Mouse (Mus musculus): ENCODE data around the gene Gabrb1. TPM values are rescaled to one million over a fixed set of nuclear protein-coding genes. Genes with fewer than 3 reads are reported as not detected.
"Not testable (repeated sequence)": the region's sequence is repeated elsewhere in the genome, so short reads cannot be mapped to it uniquely, and the experiment has no call there.

The Gabrb1 gene
- polyA plus RNA-seq, 1 experiment from 2014 or later = 0.43 TPM

GRCm38 (mm10) chr5:72155686-72156085 is 497.8 kb downstream of the Gabrb1 start:
- 83% methylated on average over 3 of the region's 3 CpGs for WGBS
- H3K27me3 ChIP-seq (replicated peaks; ENCODE audit: control insufficient read depth, insufficient read depth, low read length) = not testable (repeated sequence)

GRCm38 (mm10) chr5:72156598-72156997 is 498.7 kb downstream of the Gabrb1 start:
- Histone ChIP-seq H3K4me2 (ENCODE audit: low read length) (no peak overlapping the region), H3K9ac (ENCODE audit: low read length) (no peak overlapping the region), H3K4me3 (ENCODE audit: low read depth, low read length) (no peak overlapping the region), H3K9me3 (ENCODE audit: control insufficient read depth, low read length) (no peaks in the 10 kb centered on the region), H3K27ac (ENCODE audit: low read depth) (no peak overlapping the region), H3K36me3 (ENCODE audit: control insufficient read depth, insufficient read depth, low read length) (peaks cover 36% of the 10 kb centered on the region), H3K4me1 (replicated peaks; ENCODE audit: control insufficient read depth, insufficient read depth, low read length) (no peaks in the 10 kb centered on the region), H3K27me3 (replicated peaks; ENCODE audit: control insufficient read depth, insufficient read depth, low read length) (no peaks in the 10 kb centered on the region)
- WGBS = 61% methylated on average over 5 of the region's 5 CpGs
- DNase-seq (ENCODE audit: low spot score) (no peak), ATAC-seq (replicated peaks; ENCODE audit: low FRiP score, low TSS enrichment, low read depth) (peak; percentile 61; the same call in 1 of the 2 replicates)

More at GRCm38 (mm10) chr5:72155686-72156085, 497.8 kb downstream of the Gabrb1 start:
- not testable (repeated sequence) for H3K4me3 ChIP-seq (ENCODE audit: low read depth, low read length); H3K4me1 ChIP-seq (replicated peaks; ENCODE audit: control insufficient read depth, insufficient read depth, low read length); H3K9ac ChIP-seq (ENCODE audit: low read length); ATAC-seq (replicated peaks; ENCODE audit: low FRiP score, low TSS enrichment, low read depth); H3K9me3 ChIP-seq (ENCODE audit: control insufficient read depth, low read length); H3K4me2 ChIP-seq (ENCODE audit: low read length); H3K27ac ChIP-seq (ENCODE audit: low read depth); DNase-seq (ENCODE audit: low spot score)
- H3K36me3 ChIP-seq (ENCODE audit: control insufficient read depth, insufficient read depth, low read length) = peaks cover 26% of the 10 kb centered on the region

- DNase-seq (ENCODE audit: low spot score) (no peak), ATAC-seq (replicated peaks; ENCODE audit: low FRiP score, low TSS enrichment, low read depth) (no peak)
- H3K27ac ChIP-seq (ENCODE audit: low read depth) = no peak overlapping the region
- H3K9ac ChIP-seq (ENCODE audit: low read length) = no peak overlapping the region
- H3K4me1 ChIP-seq (replicated peaks; ENCODE audit: control insufficient read depth, insufficient read depth, low read length) = no peaks in the 10 kb centered on the region
- H3K4me2 ChIP-seq (ENCODE audit: low read length) = no peak overlapping the region
- 93% methylated on average over 12 of the region's 12 CpGs for WGBS
- no peak overlapping the region for H3K4me3 ChIP-seq (ENCODE audit: low read depth, low read length)
- no peaks in the 10 kb centered on the region for H3K9me3 ChIP-seq (ENCODE audit: control insufficient read depth, low read length)
- no peaks in the 10 kb centered on the region for H3K27me3 ChIP-seq (replicated peaks; ENCODE audit: control insufficient read depth, insufficient read depth, low read length)
- H3K36me3 ChIP-seq (ENCODE audit: control insufficient read depth, insufficient read depth, low read length) = peaks cover 44% of the 10 kb centered on the region
Measured at GRCm38 (mm10) chr5:72158667-72159066, 500.8 kb downstream of the Gabrb1 start.

DNA sequence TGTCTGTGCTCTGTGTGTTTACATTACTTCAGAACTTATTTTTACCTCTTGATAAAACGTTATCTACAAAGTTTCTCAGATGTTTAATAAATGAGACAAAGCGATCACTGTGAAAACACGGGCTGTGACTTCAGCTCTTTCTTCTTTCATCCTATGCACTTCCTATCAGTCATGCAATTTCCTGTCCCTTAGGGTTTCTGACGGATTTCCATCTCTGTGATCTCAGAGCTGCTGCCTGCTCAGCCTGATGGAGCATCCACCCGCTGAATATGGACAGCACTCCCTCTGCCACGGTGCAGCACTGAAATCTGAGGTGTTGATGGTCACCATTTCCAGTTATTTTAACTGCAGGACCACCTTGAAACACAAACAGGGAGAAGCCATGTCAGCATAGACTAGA is 501.6 kb downstream of the Gabrb1 start:
- Histone ChIP-seq H3K4me2 (ENCODE audit: low read length) (no peak overlapping the region), H3K4me1 (replicated peaks; ENCODE audit: control insufficient read depth, insufficient read depth, low read length) (peaks cover 4% of the 10 kb centered on the region; the same call in 1 of the 2 replicates), H3K9me3 (ENCODE audit: control insufficient read depth, low read length) (no peaks in the 10 kb centered on the region), H3K27me3 (replicated peaks; ENCODE audit: control insufficient read depth, insufficient read depth, low read length) (no peaks in the 10 kb centered on the region), H3K27ac (ENCODE audit: low read depth) (no peak overlapping the region), H3K9ac (ENCODE audit: low read length) (no peak overlapping the region), H3K4me3 (ENCODE audit: low read depth, low read length) (no peak overlapping the region), H3K36me3 (ENCODE audit: control insufficient read depth, insufficient read depth, low read length) (peaks cover 48% of the 10 kb centered on the region)
- 80% methylated on average over 6 of the region's 6 CpGs for WGBS
- no peak for ATAC-seq (replicated peaks; ENCODE audit: low FRiP score, low TSS enrichment, low read depth)
- no peak for DNase-seq (ENCODE audit: low spot score)

- Histone ChIP-seq H3K9ac (ENCODE audit: low read length) (no peak overlapping the region), H3K4me2 (ENCODE audit: low read length) (no peak overlapping the region), H3K36me3 (ENCODE audit: control insufficient read depth, insufficient read depth, low read length) (peaks cover 54% of the 10 kb centered on the region), H3K4me3 (ENCODE audit: low read depth, low read length) (no peak overlapping the region), H3K27ac (ENCODE audit: low read depth) (no peak overlapping the region), H3K9me3 (ENCODE audit: control insufficient read depth, low read length) (no peaks in the 10 kb centered on the region), H3K27me3 (replicated peaks; ENCODE audit: control insufficient read depth, insufficient read depth, low read length) (no peaks in the 10 kb centered on the region), H3K4me1 (replicated peaks; ENCODE audit: control insufficient read depth, insufficient read depth, low read length) (peaks cover 10% of the 10 kb centered on the region; the same call in 1 of the 2 replicates)
- WGBS = 90% methylated on average over 11 of the region's 11 CpGs
- DNase-seq (ENCODE audit: low spot score) (no peak), ATAC-seq (replicated peaks; ENCODE audit: low FRiP score, low TSS enrichment, low read depth) (no peak)
Measured at GRCm38 (mm10) chr5:72160781-72161485, 503.0 kb downstream of the Gabrb1 start.

GRCm38 (mm10) chr5:72162855-72163254 is 504.9 kb downstream of the Gabrb1 start:
- no peak for DNase-seq (ENCODE audit: low spot score)
- peaks cover 51% of the 10 kb centered on the region for H3K36me3 ChIP-seq (ENCODE audit: control insufficient read depth, insufficient read depth, low read length)
- 80% methylated on average over 5 of the region's 5 CpGs for WGBS

GRCm38 (mm10) chr5:72164386-72164785 is 506.5 kb downstream of the Gabrb1 start:
- no peak for DNase-seq (ENCODE audit: low spot score)
- 35% methylated on average over 7 of the region's 7 CpGs for WGBS
- H3K4me1 ChIP-seq (replicated peaks; ENCODE audit: control insufficient read depth, insufficient read depth, low read length) = peaks cover 17% of the 10 kb centered on the region
- no peaks in the 10 kb centered on the region for H3K9me3 ChIP-seq (ENCODE audit: control insufficient read depth, low read length)
- no peak for ATAC-seq (replicated peaks; ENCODE audit: low FRiP score, low TSS enrichment, low read depth)
- peaks cover 39% of the 10 kb centered on the region for H3K36me3 ChIP-seq (ENCODE audit: control insufficient read depth, insufficient read depth, low read length)
- no peak overlapping the region for H3K9ac ChIP-seq (ENCODE audit: low read length)
- H3K4me2 ChIP-seq (ENCODE audit: low read length) = no peak overlapping the region
- no peaks in the 10 kb centered on the region for H3K27me3 ChIP-seq (replicated peaks; ENCODE audit: control insufficient read depth, insufficient read depth, low read length)
- H3K27ac ChIP-seq (ENCODE audit: low read depth) = no peak overlapping the region
- no peak overlapping the region for H3K4me3 ChIP-seq (ENCODE audit: low read depth, low read length)

More at GRCm38 (mm10) chr5:72162855-72163254, 504.9 kb downstream of the Gabrb1 start:
- H3K27ac ChIP-seq (ENCODE audit: low read depth) = no peak overlapping the region
- H3K4me1 ChIP-seq (replicated peaks; ENCODE audit: control insufficient read depth, insufficient read depth, low read length) = peaks cover 17% of the 10 kb centered on the region
- no peak for ATAC-seq (replicated peaks; ENCODE audit: low FRiP score, low TSS enrichment, low read depth)
- no peaks in the 10 kb centered on the region for H3K9me3 ChIP-seq (ENCODE audit: control insufficient read depth, low read length)
- no peak overlapping the region for H3K9ac ChIP-seq (ENCODE audit: low read length)
- H3K4me2 ChIP-seq (ENCODE audit: low read length) = no peak overlapping the region
- no peak overlapping the region for H3K4me3 ChIP-seq (ENCODE audit: low read depth, low read length)
- no peaks in the 10 kb centered on the region for H3K27me3 ChIP-seq (replicated peaks; ENCODE audit: control insufficient read depth, insufficient read depth, low read length)

- H3K36me3 ChIP-seq (ENCODE audit: control insufficient read depth, insufficient read depth, low read length) = peaks cover 15% of the 10 kb centered on the region; the same call in 1 of the 2 replicates
- peaks cover 17% of the 10 kb centered on the region for H3K4me1 ChIP-seq (replicated peaks; ENCODE audit: control insufficient read depth, insufficient read depth, low read length)
- no peaks in the 10 kb centered on the region for H3K27me3 ChIP-seq (replicated peaks; ENCODE audit: control insufficient read depth, insufficient read depth, low read length)
- H3K9ac ChIP-seq (ENCODE audit: low read length) = peak within 1 kb of the TSS; percentile 77
- H3K27ac ChIP-seq (ENCODE audit: low read depth) = peak within 1 kb of the TSS; percentile 66
- peak within 1 kb of the TSS; percentile 70 for H3K4me3 ChIP-seq (ENCODE audit: low read depth, low read length)
- WGBS = under 1% methylated on average over 38 of the region's 38 CpGs
- ATAC-seq (replicated peaks; ENCODE audit: low FRiP score, low TSS enrichment, low read depth) = peak; percentile 92
- peak; percentile 98 for DNase-seq (ENCODE audit: low spot score)
- H3K4me2 ChIP-seq (ENCODE audit: low read length) = peak within 1 kb of the TSS; percentile 66
- no peaks in the 10 kb centered on the region for H3K9me3 ChIP-seq (ENCODE audit: control insufficient read depth, low read length)
Measured at GRCm38 (mm10) chr5:72167594-72168284, 509.8 kb downstream of the Gabrb1 start, which contains the start of gene Commd8. Gene Commd8 (minus strand): TSS chr5:72168189.

Measured in intestine, embryonic 14.5 days (tissue).